Mouse (Mus musculus) MEL (cell line): Measurements from ENCODE around the gene Esrra.
"Not testable (repeated sequence)": the region's sequence is repeated elsewhere in the genome, so short reads cannot be mapped to it uniquely, and the experiment has no call there.

ENCODE experiments used
- CTCF ChIP-seq, 3 experiments: IDR thresholded peaks in 2 of 3; conservative IDR thresholded peaks in 1 of 3; 2 replicates each; pipeline ENCODE4 v1.5.1; 2011 to 2012; ENCODE audit warnings: low read length in 3 of 3, low read depth in 2 of 3, mild to moderate bottlenecking in 2 of 3, improper control_type of control experiment in 1 of 3, inconsistent platforms in 1 of 3, mixed read lengths in 1 of 3, moderate library complexity in 1 of 3; ENCODE audit not compliant: control insufficient read depth in 1 of 3, insufficient read depth in 1 of 3, poor library complexity in 1 of 3, severe bottlenecking in 1 of 3
- JUND ChIP-seq: IDR thresholded peaks from 2 replicates; pipeline ENCODE4 v1.6.1; 2011; ENCODE audit warnings: low read depth, mild to moderate bottlenecking, improper control_type of control experiment, low read length
- POLR2A ChIP-seq, 2 experiments: IDR thresholded peaks; 2 replicates each; pipeline ENCODE4 v1.6.1; 2011 to 2012; ENCODE audit warnings: low read length in 2 of 2, mild to moderate bottlenecking in 2 of 2, control low read depth in 1 of 2, improper control_type of control experiment in 1 of 2, low read depth in 1 of 2, moderate library complexity in 1 of 2; ENCODE audit not compliant: control insufficient read depth in 1 of 2, insufficient read depth in 1 of 2, poor library complexity in 1 of 2
- SIN3A ChIP-seq: IDR thresholded peaks from 2 replicates; pipeline ENCODE4 v1.6.1; 2012; ENCODE audit warnings: low read length, improper control_type of control experiment, inconsistent platforms
- UBTF ChIP-seq: IDR thresholded peaks from 2 replicates; pipeline ENCODE4 v1.6.1; 2012; ENCODE audit warnings: low read depth, mild to moderate bottlenecking, inconsistent platforms, low read length, improper control_type of control experiment, moderate library complexity, borderline replicate concordance; ENCODE audit not compliant: insufficient read depth
- ZC3H11A ChIP-seq: IDR thresholded peaks from 2 replicates; pipeline ENCODE4 v1.6.1; 2012; ENCODE audit warnings: low read depth, mild to moderate bottlenecking, inconsistent platforms, low read length, improper control_type of control experiment

DNA sequence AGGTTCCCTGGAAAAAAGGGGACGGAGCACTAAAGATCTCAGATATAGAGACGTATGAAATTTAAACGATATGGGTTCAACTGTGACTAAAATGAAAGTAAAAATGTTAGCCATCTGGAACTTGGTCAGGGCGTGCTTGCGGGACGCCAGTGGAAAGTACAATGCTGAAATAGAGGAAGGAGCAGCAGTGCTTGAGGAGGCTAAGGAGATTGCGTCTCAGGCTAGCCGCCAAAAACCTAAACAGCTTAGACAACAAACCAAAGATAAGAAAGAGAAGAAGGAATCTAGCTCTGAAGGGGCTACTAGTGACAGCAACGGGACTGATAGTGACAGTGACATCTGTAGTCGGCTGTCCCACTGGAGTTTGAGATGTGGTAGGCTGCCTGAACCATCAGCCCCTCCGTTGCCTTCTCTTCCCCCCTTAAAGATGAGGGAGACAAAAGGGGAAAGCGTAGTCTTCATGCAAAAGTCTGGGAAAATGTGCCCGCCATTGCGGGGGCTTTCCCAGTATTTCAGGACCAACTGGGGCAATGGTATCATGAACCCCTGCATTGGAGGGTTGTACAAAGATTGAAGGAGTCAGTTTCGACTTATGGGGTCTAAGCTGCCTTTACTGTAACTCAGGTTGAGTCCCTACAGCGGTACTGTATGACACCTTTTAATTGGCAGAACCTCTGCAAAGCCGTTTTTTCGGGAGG, 25.9 kb downstream of the Esrra start:
- TF ChIP-seq SIN3A = peak; percentile 84; the same call in 1 of the 2 replicates
- TF ChIP-seq POLR2A (IDR thresholded peaks at IDR 0.05; ENCODE audit: control insufficient read depth in 1 of 2, insufficient read depth in 1 of 2, low read depth in 1 of 2, low read length in 2 of 2, poor library complexity in 1 of 2) = peak in 1 of 2 experiments; percentile 46; a peak in 2 of 4 replicates
- not testable (repeated sequence) for TF ChIP-seq JUND; ZC3H11A; CTCF (IDR thresholded peaks at IDR 0.05 in 2 of 3, conservative IDR thresholded peaks at IDR 0.05 in 1 of 3; ENCODE audit: control insufficient read depth in 1 of 3, insufficient read depth in 1 of 3, low read depth in 2 of 3, low read length in 3 of 3, poor library complexity in 1 of 3, severe bottlenecking in 1 of 3); UBTF
